Mouse (Mus musculus) midbrain, embryonic 16.5 days (tissue): ENCODE measurements around the gene Ccr10. TPM values are rescaled to one million over a fixed set of nuclear protein-coding genes. Genes with fewer than 3 reads are reported as not detected.
"Not testable (repeated sequence)": the region's sequence is repeated elsewhere in the genome, so short reads cannot be mapped to it uniquely, and the experiment has no call there.

Experiments used
- ATAC-seq: fragments of 200-750 bp; cut with Nextera tagmentation; 2 replicates; pipeline ENCODE4 v1.8.0; 2017; ENCODE audit warnings: moderate TSS enrichment
- H3K27ac ChIP-seq: fragments of 300-500 bp; sonication (generic); 2 replicates; pipeline ENCODE4 v1.5.1; 2014; ENCODE audit warnings: mild to moderate bottlenecking, low read length, mixed read lengths
- H3K27me3 ChIP-seq: fragments of 300-500 bp; sonication (generic); 2 replicates; pipeline ENCODE4 v1.6.1; 2014; ENCODE audit warnings: low read depth, low read length, mixed read lengths; ENCODE audit not compliant: control insufficient read depth, insufficient read depth
- H3K36me3 ChIP-seq: fragments of 300-500 bp; sonication (generic); 2 replicates; pipeline ENCODE4 v1.6.1; 2014; ENCODE audit warnings: mild to moderate bottlenecking, low read length, moderate library complexity, mixed read lengths; ENCODE audit not compliant: control insufficient read depth, insufficient read depth
- H3K4me1 ChIP-seq: fragments of 300-500 bp; sonication (generic); 2 replicates; pipeline ENCODE4 v1.6.1; 2014; ENCODE audit warnings: mild to moderate bottlenecking, low read length, mixed read lengths; ENCODE audit not compliant: control insufficient read depth, insufficient read depth
- H3K4me2 ChIP-seq: fragments of 300-500 bp; sonication (generic); 2 replicates; pipeline ENCODE4 v1.6.1; 2014; ENCODE audit warnings: mild to moderate bottlenecking, low read length, mixed read lengths
- H3K4me3 ChIP-seq: fragments of 300-500 bp; sonication (generic); 2 replicates; pipeline ENCODE4 v1.5.1; 2014; ENCODE audit warnings: low read depth, mild to moderate bottlenecking, low read length, moderate library complexity, mixed read lengths
- H3K9ac ChIP-seq: fragments of 300-500 bp; sonication (generic); 2 replicates; pipeline ENCODE4 v1.6.1; 2014; ENCODE audit warnings: low read depth, low read length, mixed read lengths
- H3K9me3 ChIP-seq: fragments of 300-500 bp; sonication (generic); replicated peaks from 2 replicates; pipeline ENCODE4 v1.6.1; 2014; ENCODE audit warnings: mild to moderate bottlenecking, low read length, mixed read lengths; ENCODE audit not compliant: control insufficient read depth, poor library complexity, severe bottlenecking
- WGBS: fragments of 180-500 bp; shearing (Covaris S2); extraction: QIAGEN DNeasy Blood & Tissue Kit; methylation state at CpG from one replicate; pipeline ENCODE4 v1.1.7; 2014; 5-methylcytosine and 5-hydroxymethylcytosine counted together
- microRNA-seq: library from miRNA; unstranded; fragments of <30 nt; microRNA quantifications from one replicate; pipeline ENCODE4, GENCODE M21; 2017
- polyA plus RNA-seq: library from polyadenylated mRNA; unstranded; fragments of >200 nt; fragmentation: Nextera tagmentation; extraction: Ambion mirVana; gene quantifications from 2 replicates; pipeline ENCODE4 v1.2.1, GENCODE M21; 2015

Gene Ccr10
- polyA plus RNA-seq, 1 experiment from 2014 or later, result 0.62 TPM

DNA sequence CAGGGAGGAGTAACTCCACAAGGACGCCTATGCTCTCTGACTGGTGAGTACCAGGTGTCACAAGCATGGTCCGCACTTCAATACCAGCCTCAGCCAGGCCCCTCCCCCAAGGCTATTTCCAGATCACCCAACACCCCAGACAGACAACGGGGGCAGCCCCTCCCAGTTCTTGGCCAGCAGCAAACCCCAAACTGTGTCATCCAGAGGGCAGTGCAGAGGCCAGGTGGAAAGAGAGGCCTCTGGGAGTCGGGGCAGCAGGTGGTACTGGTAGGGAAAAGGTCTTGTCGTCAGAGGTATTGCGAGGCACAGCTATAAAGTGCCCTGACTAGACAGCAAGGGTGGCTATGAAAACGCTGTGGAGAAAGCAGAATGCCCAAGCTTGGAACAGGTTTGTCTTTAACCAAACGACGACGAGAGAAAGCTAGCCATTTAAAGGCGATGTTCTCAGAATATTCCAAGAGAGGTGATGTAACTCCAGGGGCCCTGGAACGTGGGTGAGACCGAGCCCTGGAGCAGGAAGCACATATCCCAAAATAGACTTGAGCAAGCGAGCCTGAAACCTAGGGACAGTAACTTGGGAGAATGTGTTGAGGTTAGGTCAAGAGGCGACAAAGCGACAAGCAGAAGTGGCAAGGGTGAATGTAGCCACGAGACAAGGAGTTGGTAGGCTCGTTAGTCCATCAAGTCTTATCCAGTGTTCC, 45.0 kb downstream of the Ccr10 start:
- Histone ChIP-seq H3K4me3 (no peak overlapping the region), H3K27me3 (no peaks in the 10 kb centered on the region), H3K9me3 (0 out of 2 replicates have a peak, but pooled peaks cover 2% of the 10 kb centered on the region), H3K27ac (no peak overlapping the region), H3K9ac (no peak overlapping the region), H3K4me2 (no peak overlapping the region), H3K36me3 (peaks cover 16% of the 10 kb centered on the region), H3K4me1 (no peaks in the 10 kb centered on the region)
- WGBS, result 57% methylated on average over 18 of the region's 18 CpGs
- no peak for ATAC-seq

DNA sequence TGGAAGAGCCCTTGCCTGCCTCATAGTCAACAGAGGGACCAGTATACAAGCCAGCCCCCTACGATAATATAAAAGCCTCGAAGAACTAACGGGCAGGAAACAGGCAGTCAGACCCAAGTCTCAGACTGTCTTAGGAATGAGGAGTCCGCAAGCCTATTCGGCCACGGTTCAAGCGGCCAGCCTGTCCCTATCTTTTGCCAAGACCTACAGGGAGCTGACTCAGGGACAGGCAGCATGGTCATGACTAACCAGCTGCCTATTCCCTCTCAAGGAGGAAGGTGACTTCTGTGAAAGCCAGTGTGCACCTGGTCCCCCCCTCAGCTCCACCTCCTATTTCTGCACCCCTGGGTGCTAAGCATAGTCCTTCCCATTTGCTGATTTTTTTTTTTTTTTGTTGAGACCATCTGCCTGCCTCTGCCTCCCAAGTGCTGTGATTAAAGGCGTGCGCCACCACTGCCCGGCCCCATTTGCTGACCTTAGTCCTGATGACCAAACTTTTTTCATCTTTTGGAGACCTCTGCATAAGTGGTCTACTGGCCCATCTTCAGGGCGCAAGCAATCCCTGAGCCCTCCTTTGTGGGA, 46.2 kb downstream of the Ccr10 start:
- Histone ChIP-seq H3K4me1 (no peaks in the 10 kb centered on the region), H3K9me3 (0 out of 2 replicates have a peak, but pooled peaks cover 2% of the 10 kb centered on the region), H3K9ac (no peak overlapping the region), H3K27me3 (no peaks in the 10 kb centered on the region), H3K4me2 (no peak overlapping the region), H3K36me3 (peaks cover 17% of the 10 kb centered on the region), H3K27ac (no peak overlapping the region), H3K4me3 (no peak overlapping the region)
- WGBS, result 88% methylated on average over 11 of the region's 11 CpGs
- ATAC-seq, result no peak

DNA sequence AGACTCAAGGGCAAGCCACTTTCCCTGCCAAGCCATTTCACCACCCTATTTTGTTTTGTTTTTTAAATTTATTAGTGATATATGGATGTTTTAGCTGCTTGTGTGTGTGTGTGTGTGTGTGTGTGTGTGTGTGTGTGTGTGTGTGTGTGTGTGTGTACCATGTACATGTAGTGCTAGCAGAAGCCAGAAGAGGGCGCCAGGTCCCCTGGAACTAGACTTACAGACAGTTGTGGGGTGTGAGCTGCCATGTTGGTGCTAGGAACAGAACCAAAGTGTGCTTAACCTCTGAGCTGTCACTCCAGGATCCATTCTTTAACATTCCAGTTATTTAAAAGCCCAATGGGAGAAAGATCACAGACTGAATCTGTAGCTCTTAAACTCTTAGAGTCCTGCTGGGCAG, 48.2 kb downstream of the Ccr10 start:
- Histone ChIP-seq H3K4me2 (no peak overlapping the region), H3K27me3 (no peaks in the 10 kb centered on the region), H3K27ac (no peak overlapping the region), H3K4me1 (no peaks in the 10 kb centered on the region), H3K9me3 (0 out of 2 replicates have a peak, but pooled peaks cover 2% of the 10 kb centered on the region), H3K36me3 (peaks cover 29% of the 10 kb centered on the region), H3K9ac (no peak overlapping the region), H3K4me3 (no peak overlapping the region)
- WGBS, result 89% methylated on average over 1 of the region's 1 CpGs
- ATAC-seq, result no peak

DNA sequence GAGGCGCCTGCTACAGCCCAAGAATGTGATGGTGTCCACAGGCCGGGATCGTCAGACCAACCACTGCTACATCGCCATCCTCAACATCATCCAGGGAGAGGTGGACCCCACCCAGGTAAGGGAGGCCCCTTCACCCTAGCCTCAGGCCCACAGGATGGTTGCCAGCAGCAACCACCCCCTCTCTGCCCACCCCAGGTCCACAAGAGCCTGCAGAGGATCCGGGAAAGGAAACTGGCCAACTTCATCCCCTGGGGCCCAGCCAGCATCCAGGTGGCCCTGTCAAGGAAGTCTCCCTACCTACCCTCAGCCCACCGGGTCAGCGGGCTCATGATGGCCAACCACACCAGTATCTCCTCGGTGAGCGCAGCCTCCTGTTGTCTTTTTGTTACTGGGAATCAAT, 50.2 kb downstream of the Ccr10 start:
- WGBS, result 95% methylated on average over 6 of the region's 9 CpGs
- peaks cover 29% of the 10 kb centered on the region for H3K36me3 ChIP-seq
- H3K4me2 ChIP-seq, ATAC-seq, H3K27me3 ChIP-seq, H3K9me3 ChIP-seq, H3K4me3 ChIP-seq, H3K27ac ChIP-seq, H3K9ac ChIP-seq: not testable (repeated sequence)
- H3K4me1 ChIP-seq, result peaks cover 11% of the 10 kb centered on the region

DNA sequence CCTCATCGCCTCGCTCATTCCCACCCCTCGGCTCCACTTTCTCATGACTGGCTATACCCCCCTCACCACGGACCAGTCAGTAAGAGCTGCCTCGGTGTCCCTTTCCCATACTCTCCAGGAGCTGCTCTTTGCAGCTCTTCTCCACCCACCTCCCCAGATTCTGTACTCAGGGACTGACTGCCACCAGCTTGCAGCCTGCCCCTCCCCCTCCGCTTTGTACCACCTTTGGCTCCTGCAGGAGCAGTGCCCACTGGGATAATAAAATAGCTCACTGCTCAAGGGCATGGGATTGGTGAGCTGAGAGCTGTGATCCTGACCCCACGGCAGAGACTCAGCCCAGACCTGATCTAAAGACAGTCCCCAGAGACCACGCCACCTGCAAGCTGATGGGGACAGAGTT, 50.7 kb downstream of the Ccr10 start:
- H3K4me1 ChIP-seq, result peaks cover 11% of the 10 kb centered on the region

More for the DNA sequence above, 50.7 kb downstream of the Ccr10 start:
- H3K27ac ChIP-seq, H3K4me2 ChIP-seq, H3K9me3 ChIP-seq, H3K27me3 ChIP-seq, H3K9ac ChIP-seq, ATAC-seq, H3K4me3 ChIP-seq: not testable (repeated sequence)
- WGBS, result 97% methylated on average over 8 of the region's 8 CpGs
- peaks cover 29% of the 10 kb centered on the region for H3K36me3 ChIP-seq

Small RNA genes lying within 50 kb of the gene (microRNA-seq; reads per million reads assigned to microRNA genes)
- gene Gm27626, result not detected

Other genes starting within 250 kb of the Ccr10 start
- 37.3 and 39.0 TPM in 2 replicates for gene Stat3, start 235.9 kb downstream of the Ccr10 start, polyA plus RNA-seq
- gene Cavin1, start 204.6 kb downstream of the Ccr10 start, polyA plus RNA-seq, result 40.0 TPM in 2 replicates
- 155 and 172 TPM in 2 replicates for gene Atp6v0a1, start 166.0 kb downstream of the Ccr10 start, polyA plus RNA-seq
- 13.2 and 14.2 TPM in 2 replicates for gene Naglu, start 105.4 kb downstream of the Ccr10 start, polyA plus RNA-seq
- 0.21 and 0.49 TPM in 2 replicates for gene Hsd17b1, start 97.0 kb downstream of the Ccr10 start, polyA plus RNA-seq
- 42.0 and 43.5 TPM in 2 replicates for gene Coasy, start 92.9 kb downstream of the Ccr10 start, polyA plus RNA-seq
- 93.8 and 96.5 TPM in 2 replicates for gene Mlx, start 88.2 kb downstream of the Ccr10 start, polyA plus RNA-seq
- gene Psmc3ip, start 80.0 kb downstream of the Ccr10 start, polyA plus RNA-seq, result 15.2 and 17.6 TPM in 2 replicates
- 24.4 and 25.4 TPM in 2 replicates for gene Retreg3, start 55.5 kb downstream of the Ccr10 start, polyA plus RNA-seq
- 72.6 and 75.0 TPM in 2 replicates for gene Tubg1, start 55.5 kb downstream of the Ccr10 start, polyA plus RNA-seq
- 62.9 and 71.4 TPM in 2 replicates for gene Tubg2, start 19.5 kb downstream of the Ccr10 start, polyA plus RNA-seq
- 4.2 and 4.7 TPM in 2 replicates for gene Cntnap1, start 4.9 kb downstream of the Ccr10 start, polyA plus RNA-seq
- gene Plekhh3, start 4.1 kb downstream of the Ccr10 start, polyA plus RNA-seq, result 6.5 and 7.6 TPM in 2 replicates
- 30.8 and 34.4 TPM in 2 replicates for gene Ezh1, start 51.0 kb upstream of the Ccr10 start, polyA plus RNA-seq
- gene Ramp2, start 70.6 kb upstream of the Ccr10 start, polyA plus RNA-seq, result 79.5 and 83.8 TPM in 2 replicates
- 115 and 119 TPM in 2 replicates for gene Vps25, start 78.3 kb upstream of the Ccr10 start, polyA plus RNA-seq
- 6.4 and 7.4 TPM in 2 replicates for gene Wnk4, start 85.1 kb upstream of the Ccr10 start, polyA plus RNA-seq
- gene Cntd1, start 103.6 kb upstream of the Ccr10 start, polyA plus RNA-seq, result 0.71 and 0.80 TPM in 2 replicates
- 208 and 224 TPM in 2 replicates for gene Coa3, start 103.7 kb upstream of the Ccr10 start, polyA plus RNA-seq
- 159 and 177 TPM in 2 replicates for gene Becn1, start 126.8 kb upstream of the Ccr10 start, polyA plus RNA-seq
- 107 and 121 TPM in 2 replicates for gene Psme3, start 140.8 kb upstream of the Ccr10 start, polyA plus RNA-seq
- 2.0 and 2.2 TPM in 2 replicates for gene Aoc2, start 149.6 kb upstream of the Ccr10 start, polyA plus RNA-seq
- 0.13 and 0.14 TPM in 2 replicates for gene Aoc3, start 155.2 kb upstream of the Ccr10 start, polyA plus RNA-seq
- gene G6pc, start 192.1 kb upstream of the Ccr10 start, polyA plus RNA-seq, result not detected in 2 replicates
- gene Aarsd1, start 242.2 kb upstream of the Ccr10 start, polyA plus RNA-seq, result 96.2 and 98.2 TPM in 2 replicates
- gene Gm27029, start 249.4 kb upstream of the Ccr10 start, polyA plus RNA-seq, result 7.0 and 7.9 TPM in 2 replicates
- gene Rundc1, start 249.6 kb upstream of the Ccr10 start, polyA plus RNA-seq, result 32.1 and 32.6 TPM in 2 replicates
- gene Ptges3l, start 249.9 kb upstream of the Ccr10 start, polyA plus RNA-seq, result 3.0 and 3.1 TPM in 2 replicates